In the genomic region with DNA sequence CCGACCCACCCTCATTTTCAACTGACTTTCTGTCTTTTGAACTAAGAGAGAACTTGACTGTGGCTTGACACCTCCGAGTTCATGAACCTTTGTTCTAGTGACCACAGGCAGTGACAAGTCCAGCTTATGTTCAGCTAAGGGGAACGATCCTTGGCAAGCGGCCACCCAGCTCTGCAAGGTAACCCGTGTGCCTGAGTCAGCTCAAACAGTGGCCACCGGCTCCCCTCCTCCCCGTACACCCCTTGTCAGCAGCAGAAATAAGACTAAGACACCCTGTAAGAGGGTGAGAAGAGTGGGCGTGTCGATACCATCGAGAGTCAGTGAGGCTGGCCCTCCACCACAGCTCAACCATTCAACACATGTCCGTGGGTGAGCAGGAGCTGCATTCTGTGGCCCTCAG, we compare ENCODE assay signal across 15 mouse cellular contexts. TPM values are rescaled to one million over a fixed set of nuclear protein-coding genes. Genes with fewer than 3 reads are reported as not detected.
DNase-seq lines count a peak whose midpoint lies in the region; ATAC-seq and TF ChIP-seq lines count a peak whose summit lies in the region.
"Had no signal": no experiment of that assay in that cellular context is flagged by ENCODE, and none has a peak within 500 bp of the region (broad histone marks: within the 10 kb centered on the region; RNA-seq: fewer than 3 reads in every experiment).

No protein-coding gene starts in this region.

- peak; percentile 21 for DNase-seq in heart, postnatal 0 days (ENCODE audit: low spot score)
- no peak for DNase-seq in heart, adult 9 months (ENCODE audit: low spot score in 2 of 2)
- DNase-seq in lung, postnatal 10 days = no peak
- DNase-seq in adrenal gland, postnatal 36 days = peak; percentile 59 to 62
- peak; percentile 73 to 87 for DNase-seq in natural killer cell, adult 2 months (ENCODE audit: low spot score in 2 of 2)
- no peak for DNase-seq in midbrain, embryonic 11.5 days (ENCODE audit: low spot score, missing footprints)
- DNase-seq: gastrocnemius, postnatal 10 days had no signal

- WGBS in heart, postnatal 0 days = 41% methylated on average over 11 of the region's 11 CpGs
- 68% methylated on average over 11 of the region's 11 CpGs for WGBS in lung, embryonic 16.5 days
- 93% methylated on average over 11 of the region's 11 CpGs for WGBS in midbrain, embryonic 11.5 days

- no peak overlapping the region for H3K9ac ChIP-seq in heart, postnatal 0 days (replicated peaks; ENCODE audit: low read depth, low read length)
- H3K9ac ChIP-seq in lung, embryonic 16.5 days (ENCODE audit: low read length) = no peak overlapping the region
- no peak overlapping the region for H3K9ac ChIP-seq in midbrain, embryonic 11.5 days (ENCODE audit: low read length)
- H3K9ac ChIP-seq: limb, embryonic 13.5 days had no signal

- H3K36me3 ChIP-seq in heart, postnatal 0 days (replicated peaks; ENCODE audit: control insufficient read depth, insufficient read depth, low read length) = no peaks in the 10 kb centered on the region
- H3K36me3 ChIP-seq in lung, embryonic 16.5 days (ENCODE audit: control insufficient read depth, insufficient read depth, low read length) = no peaks in the 10 kb centered on the region
- H3K36me3 ChIP-seq in midbrain, embryonic 11.5 days (ENCODE audit: control insufficient read depth, insufficient read depth, low read length) = no peaks in the 10 kb centered on the region
- H3K36me3 ChIP-seq: limb, embryonic 13.5 days had no signal

- peak; percentile 37; the same call in 1 of the 2 replicates for ATAC-seq in heart, postnatal 0 days (ENCODE audit: insufficient read depth, low read depth)
- 0 out of 2 replicates have a peak, but pooled peaks have one; percentile 43 for ATAC-seq in lung, embryonic 16.5 days (ENCODE audit: low read depth)
- no peak for ATAC-seq in midbrain, embryonic 11.5 days (ENCODE audit: low FRiP score)
- ATAC-seq in megakaryocyte progenitor cell, adult 5-6 weeks (replicated peaks; ENCODE audit: poor library complexity) = no peak
- ATAC-seq: activated CD4-positive, CD25-positive, alpha-beta regulatory T cell, adult 4 months; forebrain, embryonic 14.5 days; intestine, embryonic 16.5 days had no signal

- no peaks in the 10 kb centered on the region for H3K9me3 ChIP-seq in heart, postnatal 0 days (replicated peaks; ENCODE audit: control insufficient read depth, low read length)
- no peaks in the 10 kb centered on the region for H3K9me3 ChIP-seq in lung, embryonic 16.5 days (ENCODE audit: control insufficient read depth, low read length)
- no peaks in the 10 kb centered on the region for H3K9me3 ChIP-seq in midbrain, embryonic 11.5 days (ENCODE audit: control insufficient read depth, low read length)
- H3K9me3 ChIP-seq: limb, embryonic 13.5 days; megakaryocyte, embryonic 14.5 days had no signal

- H3K27ac ChIP-seq in heart, postnatal 0 days (ENCODE audit: low read depth) = no peak overlapping the region
- H3K27ac ChIP-seq in lung, embryonic 16.5 days (ENCODE audit: low read length) = no peak overlapping the region
- no peak overlapping the region for H3K27ac ChIP-seq in midbrain, embryonic 11.5 days (ENCODE audit: low read depth, low read length)
- H3K27ac ChIP-seq: limb, embryonic 13.5 days had no signal

- H3K4me3 ChIP-seq in heart, postnatal 0 days (ENCODE audit: low read depth, low read length) = no peak overlapping the region
- H3K4me3 ChIP-seq in lung, embryonic 16.5 days (ENCODE audit: low read length) = no peak overlapping the region
- no peak overlapping the region for H3K4me3 ChIP-seq in midbrain, embryonic 11.5 days (ENCODE audit: low read depth, low read length)
- H3K4me3 ChIP-seq: limb, embryonic 13.5 days; megakaryocyte, embryonic 14.5 days had no signal

- no peak for TF ChIP-seq EP300 in heart, postnatal 0 days (IDR thresholded peaks at IDR 0.05; ENCODE audit: low read depth)

- no peaks in the 10 kb centered on the region for H3K27me3 ChIP-seq in heart, postnatal 0 days (ENCODE audit: control insufficient read depth, insufficient read depth, low read length)
- no peaks in the 10 kb centered on the region for H3K27me3 ChIP-seq in lung, embryonic 16.5 days (ENCODE audit: control insufficient read depth, insufficient read depth, low read depth, low read length)
- H3K27me3 ChIP-seq in midbrain, embryonic 11.5 days (ENCODE audit: control insufficient read depth, insufficient read depth, low read length) = no peaks in the 10 kb centered on the region
- H3K27me3 ChIP-seq: limb, embryonic 13.5 days had no signal

- no peak for TF ChIP-seq CTCF in heart, postnatal 0 days (IDR thresholded peaks at IDR 0.05; ENCODE audit: low read depth)

- H3K4me2 ChIP-seq in heart, postnatal 0 days (ENCODE audit: low read depth, low read length) = no peak overlapping the region
- H3K4me2 ChIP-seq in lung, embryonic 16.5 days (ENCODE audit: low read depth, low read length) = no peak overlapping the region
- H3K4me2 ChIP-seq in midbrain, embryonic 11.5 days = no peak overlapping the region
- H3K4me2 ChIP-seq: limb, embryonic 13.5 days had no signal

- no peaks in the 10 kb centered on the region for H3K4me1 ChIP-seq in heart, postnatal 0 days (ENCODE audit: control insufficient read depth, insufficient read depth)
- peaks cover 3% of the 10 kb centered on the region; the same call in 1 of the 2 replicates for H3K4me1 ChIP-seq in lung, embryonic 16.5 days (replicated peaks; ENCODE audit: control insufficient read depth, insufficient read depth, low read length)
- peaks cover 8% of the 10 kb centered on the region for H3K4me1 ChIP-seq in midbrain, embryonic 11.5 days (ENCODE audit: control insufficient read depth, insufficient read depth, low read length)

RNA-seq across cellular contexts. Expression of gene Psapl1, which starts 27.4 kb away (rescaled TPM):
- total RNA-seq in heart, postnatal 0 days (2014; rRNA removed; ENCODE audit: low replicate concordance) = 1.4 TPM in 1 of 2 replicates, not detected in the other
- polyA plus RNA-seq in heart, postnatal 0 days (2015; fragmentation: Nextera tagmentation; extraction: Ambion mirVana) = 0.05 TPM in 1 of 2 replicates, not detected in the other
- polyA plus RNA-seq in lung, embryonic 16.5 days (2015; fragmentation: Nextera tagmentation; extraction: Ambion mirVana) = 0.13 and 1.3 TPM in 2 replicates
- total RNA-seq in adrenal gland, postnatal 36 days (2021) = not detected
- polyA plus RNA-seq in midbrain, embryonic 11.5 days (2014; fragmentation: Nextera tagmentation; extraction: Ambion mirVana) = 0.16 TPM in 1 of 2 replicates, not detected in the other
- not detected in 2 replicates for total RNA-seq in megakaryocyte progenitor cell, adult 5-6 weeks (2015)
- total RNA-seq in megakaryocyte progenitor cell, adult 5-6 weeks (2017) = not detected in 2 replicates
- total RNA-seq: gastrocnemius, postnatal 10 days; hematopoietic stem cell, adult 5-6 weeks had no signal
- polyA plus RNA-seq: activated CD4-positive, CD25-positive, alpha-beta regulatory T cell, adult 4 months; forebrain, embryonic 14.5 days had no signal

Comparison
In these comparisons a context has a peak if more than half of its experiments do, and no peak if none do; other contexts are left out.
1. DNase-seq: peak in heart, postnatal 0 days (single experiment), adrenal gland, postnatal 36 days (2 of 2) and natural killer cell, adult 2 months (2 of 2); none in heart, adult 9 months (0 of 2), lung, postnatal 10 days (single experiment) and midbrain, embryonic 11.5 days (single experiment).
2. ATAC-seq: peak in heart, postnatal 0 days (single experiment) and lung, embryonic 16.5 days (single experiment); none in midbrain, embryonic 11.5 days (single experiment) and megakaryocyte progenitor cell, adult 5-6 weeks (single experiment).